Mouse (Mus musculus) CH12.LX (cell line): ENCODE data around the gene Prelid1. TPM values are rescaled to one million over a fixed set of nuclear protein-coding genes. Genes with fewer than 3 reads are reported as not detected.

Experiments
- DNase-seq: peaks from one replicate; pipeline ENCODE4 v3.0.0-alpha.2; 2013; ENCODE audit errors: extremely low read depth
- H3K27ac ChIP-seq: 2 replicates; pipeline ENCODE4 v1.5.1; 2012; ENCODE audit warnings: low read depth, mild to moderate bottlenecking, control low read depth, moderate library complexity; ENCODE audit not compliant: insufficient read depth
- H3K27me3 ChIP-seq: replicated peaks from 2 replicates; pipeline ENCODE3; 2012; ENCODE audit warnings: inconsistent platforms
- H3K36me3 ChIP-seq, 2 experiments: replicated peaks in 1 of 2; 2 replicates each; pipeline versions ENCODE3 to v1.6.1; 2012; ENCODE audit warnings: inconsistent platforms in 1 of 2, low read length in 1 of 2, mild to moderate bottlenecking in 1 of 2, mixed read lengths in 1 of 2, moderate library complexity in 1 of 2; ENCODE audit not compliant: control insufficient read depth in 1 of 2, insufficient read depth in 1 of 2
- H3K4me1 ChIP-seq, 2 experiments: 2 replicates each; pipeline ENCODE4 v1.6.1; 2012; ENCODE audit warnings: inconsistent platforms in 1 of 2, moderate library complexity in 1 of 2; ENCODE audit not compliant: insufficient read depth in 2 of 2, control insufficient read depth in 1 of 2
- H3K4me2 ChIP-seq: 2 replicates; pipeline ENCODE4 v1.6.1; 2012; ENCODE audit warnings: low read depth, mild to moderate bottlenecking, control low read depth; ENCODE audit not compliant: poor library complexity, insufficient read depth, severe bottlenecking
- H3K4me3 ChIP-seq, 3 experiments: fragments of 150-350 bp in 1 of 3; sonication (generic) in 1 of 3; replicated peaks in 1 of 3; 2 replicates each; pipeline versions ENCODE3 to v1.5.1; 2011 to 2012; ENCODE audit warnings: low read depth in 2 of 3, low read length in 2 of 3, mild to moderate bottlenecking in 2 of 3, moderate library complexity in 2 of 3, control low read depth in 1 of 3, improper control_type of control experiment in 1 of 3, inconsistent platforms in 1 of 3, mixed read lengths in 1 of 3; ENCODE audit not compliant: poor library complexity in 1 of 3
- H3K79me2 ChIP-seq: replicated peaks from 2 replicates; pipeline ENCODE4 v1.6.1; 2012; ENCODE audit warnings: mild to moderate bottlenecking, moderate library complexity; ENCODE audit not compliant: control insufficient read depth, poor library complexity, insufficient read depth, severe bottlenecking; ENCODE audit errors: extremely low read depth
- H3K9ac ChIP-seq: 2 replicates; pipeline ENCODE4 v1.6.1; 2012; ENCODE audit warnings: low read depth, mild to moderate bottlenecking, control low read depth, moderate library complexity; ENCODE audit not compliant: insufficient read depth
- H3K9me3 ChIP-seq: replicated peaks from 2 replicates; pipeline ENCODE3; 2012; ENCODE audit warnings: low read length, inconsistent platforms, mixed read lengths
- BHLHE40 ChIP-seq: IDR thresholded peaks from 2 replicates; pipeline ENCODE4 v1.6.1; 2011; ENCODE audit warnings: mild to moderate bottlenecking, low read depth, low read length, improper control_type of control experiment
- CHD1 ChIP-seq: IDR thresholded peaks from 2 replicates; pipeline ENCODE4 v1.6.1; 2012; ENCODE audit warnings: low read depth, low read length, improper control_type of control experiment, inconsistent platforms
- CTCF ChIP-seq, 2 experiments: IDR thresholded peaks in 1 of 2; conservative IDR thresholded peaks in 1 of 2; 2 replicates each; pipeline ENCODE4 v1.5.1; 2011 to 2012; ENCODE audit warnings: low read depth in 2 of 2, low read length in 2 of 2, improper control_type of control experiment in 1 of 2, inconsistent platforms in 1 of 2, mild to moderate bottlenecking in 1 of 2, moderate library complexity in 1 of 2
- E2F4 ChIP-seq: IDR thresholded peaks from 2 replicates; pipeline ENCODE4 v1.6.1; 2011; ENCODE audit warnings: low read depth, low read length, improper control_type of control experiment; ENCODE audit not compliant: insufficient replicate concordance
- ELF1 ChIP-seq: IDR thresholded peaks from 2 replicates; pipeline ENCODE4 v1.6.1; 2014; ENCODE audit warnings: low read depth, mild to moderate bottlenecking, inconsistent platforms, low read length, improper control_type of control experiment
- EP300 ChIP-seq: IDR thresholded peaks from 2 replicates; pipeline ENCODE4 v1.6.1; 2011; ENCODE audit warnings: low read length, improper control_type of control experiment
- GABPA ChIP-seq: IDR thresholded peaks from 2 replicates; pipeline ENCODE4 v1.6.1; 2012; ENCODE audit warnings: low read depth, low read length, improper control_type of control experiment, inconsistent platforms; ENCODE audit not compliant: insufficient replicate concordance
- HCFC1 ChIP-seq: IDR thresholded peaks from 2 replicates; pipeline ENCODE4 v1.6.1; 2012; ENCODE audit warnings: low read depth, mild to moderate bottlenecking, inconsistent platforms, low read length, improper control_type of control experiment
- IRF4 ChIP-seq: IDR thresholded peaks from 2 replicates; pipeline ENCODE4 v1.6.1; 2014; ENCODE audit warnings: low read depth, mild to moderate bottlenecking, inconsistent platforms, low read length, improper control_type of control experiment
- JUN ChIP-seq: IDR thresholded peaks from 2 replicates; pipeline ENCODE4 v1.6.1; 2011; ENCODE audit warnings: low read depth, mild to moderate bottlenecking, low read length, improper control_type of control experiment, moderate library complexity; ENCODE audit not compliant: insufficient read depth
- JUND ChIP-seq: conservative IDR thresholded peaks from 2 replicates; pipeline ENCODE4 v1.6.1; 2011; ENCODE audit warnings: low read depth, low read length, improper control_type of control experiment
- MAFK ChIP-seq: IDR thresholded peaks from 2 replicates; pipeline ENCODE4 v1.6.1; 2011; ENCODE audit warnings: low read length, improper control_type of control experiment; ENCODE audit not compliant: insufficient replicate concordance
- MAX ChIP-seq: IDR thresholded peaks from 2 replicates; pipeline ENCODE4 v1.6.1; 2011; ENCODE audit warnings: low read length, improper control_type of control experiment
- MEF2A ChIP-seq: IDR thresholded peaks from 2 replicates; pipeline ENCODE4 v1.6.1; 2014; ENCODE audit warnings: low read depth, mild to moderate bottlenecking, inconsistent platforms, low read length, improper control_type of control experiment, borderline replicate concordance
- MXI1 ChIP-seq: IDR thresholded peaks from 2 replicates; pipeline ENCODE4 v1.6.1; 2011; ENCODE audit warnings: mild to moderate bottlenecking, low read depth, low read length, improper control_type of control experiment
- NELFE ChIP-seq: IDR thresholded peaks from 2 replicates; pipeline ENCODE4 v1.6.1; 2011; ENCODE audit warnings: low read depth, low read length, improper control_type of control experiment
- PAX5 ChIP-seq: IDR thresholded peaks from 2 replicates; pipeline ENCODE4 v1.6.1; 2012; ENCODE audit warnings: low read length, inconsistent platforms, mixed read lengths
- POLR2A ChIP-seq: IDR thresholded peaks from 2 replicates; pipeline ENCODE4 v1.6.1; 2011; ENCODE audit warnings: low read depth, mild to moderate bottlenecking, improper control_type of control experiment, low read length
- POLR2AphosphoS2 ChIP-seq: IDR thresholded peaks from 2 replicates; pipeline ENCODE4 v1.6.1; 2011; ENCODE audit warnings: low read depth, low read length, improper control_type of control experiment
- RAD21 ChIP-seq: IDR thresholded peaks from 2 replicates; pipeline ENCODE4 v1.6.1; 2011; ENCODE audit warnings: low read depth, mild to moderate bottlenecking, low read length, improper control_type of control experiment, moderate library complexity
- RCOR1 ChIP-seq: conservative IDR thresholded peaks from 2 replicates; pipeline ENCODE4 v1.6.1; 2012; ENCODE audit warnings: low read depth, mild to moderate bottlenecking, inconsistent platforms, low read length, improper control_type of control experiment
- SIN3A ChIP-seq: IDR thresholded peaks from 2 replicates; pipeline ENCODE4 v1.6.1; 2012; ENCODE audit warnings: low read length, improper control_type of control experiment, inconsistent platforms
- TCF12 ChIP-seq: IDR thresholded peaks from 2 replicates; pipeline ENCODE4 v1.6.1; 2014; ENCODE audit warnings: low read depth, mild to moderate bottlenecking, inconsistent platforms, low read length, improper control_type of control experiment
- UBTF ChIP-seq: IDR thresholded peaks from 2 replicates; pipeline ENCODE4 v1.6.1; 2012; ENCODE audit warnings: low read depth, mild to moderate bottlenecking, inconsistent platforms, low read length, improper control_type of control experiment, moderate library complexity
- ZKSCAN1 ChIP-seq: IDR thresholded peaks from 2 replicates; pipeline ENCODE4 v1.6.1; 2012; ENCODE audit warnings: low read depth, inconsistent platforms, low read length, improper control_type of control experiment, borderline replicate concordance
- ZMIZ1 ChIP-seq: IDR thresholded peaks from 2 replicates; pipeline ENCODE4 v1.6.1; 2012; ENCODE audit warnings: low read depth, mild to moderate bottlenecking, inconsistent platforms, low read length, improper control_type of control experiment
- ZNF384 ChIP-seq: IDR thresholded peaks from 2 replicates; pipeline ENCODE4 v1.6.1; 2012; ENCODE audit warnings: low read depth, low read length, improper control_type of control experiment, inconsistent platforms
- dilution Hi-C: fragments of 300-500 bp; cut with MboI; formaldehyde crosslinking; loops from 2 replicates; pipeline ENCODE4 v1.14.3; 2020; ENCODE audit warnings: low sequenced_read_pairs; ENCODE audit not compliant: extremely low pct_unique_long_range_greater_than_20kb, extremely low pct_ligation_motif_present
- in situ Hi-C: fragments of 300-500 bp; cut with MboI; formaldehyde crosslinking; loops from 3 replicates; pipeline ENCODE4 v1.14.3; 2019; ENCODE audit warnings: low sequenced_read_pairs, low pct_ligation_motif_present, low pct_unique_long_range_greater_than_20kb, mixed read lengths
- polyA plus RNA-seq: library from polyadenylated mRNA; unstranded; fragments of >175 nt; gene quantifications from 2 replicates; pipeline ENCODE4 v1.2.1, GENCODE M21; 2012; ENCODE audit warnings: low read depth; ENCODE audit not compliant: insufficient read length
- total RNA-seq, 2 experiments: library from RNA; depleted of rRNA; stranded (reverse); fragments of 300-350 nt in 1 of 2; fragments of >200 nt in 1 of 2; gene quantifications; 2 replicates each; pipeline ENCODE4 v1.2.3; 2012 to 2014

Prelid1 gene
- total and polyA plus RNA-seq, 3 experiments = 205 to 435 (median 302) TPM

DNA sequence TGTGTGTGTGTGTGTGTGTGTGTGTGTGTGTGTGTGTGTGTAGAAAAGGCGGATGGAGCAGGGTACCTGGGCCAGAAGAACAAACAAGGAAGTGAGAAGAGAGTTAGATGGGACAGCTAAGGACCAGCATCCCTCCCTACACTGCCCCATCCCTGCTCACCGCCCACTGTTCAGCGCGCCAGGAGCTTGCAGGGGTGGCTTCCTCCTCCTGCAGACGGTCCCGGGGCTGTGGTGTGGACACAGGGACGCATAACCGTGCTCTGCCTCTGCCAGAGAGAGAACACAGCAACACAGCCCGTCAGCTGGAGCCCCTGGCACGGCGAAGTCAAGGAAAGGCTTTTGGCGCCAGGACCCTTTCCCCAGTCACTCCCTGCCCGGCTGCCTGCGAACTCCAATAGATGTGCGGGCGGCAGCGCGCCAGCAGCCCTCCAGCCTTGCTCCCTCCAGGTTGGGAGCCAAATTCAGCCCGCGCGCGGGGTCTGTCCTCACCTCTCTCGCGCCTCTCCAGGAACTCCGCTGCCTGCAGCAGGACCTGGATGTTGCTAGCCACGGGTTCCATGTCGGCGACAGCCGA lies 8.9 kb downstream of the Prelid1 start:
- DNase-seq = no peak
- dilution Hi-C loops = no loop called here
- Histone ChIP-seq H3K4me3 (peak overlapping the region; percentile 61 to 71 (median 63)), H3K4me1 (peaks cover 25 to 34% of the 10 kb centered on the region in 2 experiments), H3K36me3 (peaks cover 20 to 22% of the 10 kb centered on the region in 2 experiments), H3K9me3 (no peaks in the 10 kb centered on the region), H3K27me3 (no peaks in the 10 kb centered on the region)
- in situ Hi-C loops = no loop called here
- TF ChIP-seq EP300 (no peak), RAD21 (no peak), ELF1 (no peak), ZKSCAN1 (no peak), UBTF (no peak), HCFC1 (no peak), RCOR1 (no peak), SIN3A (no peak), JUND (no peak), MAFK (no peak), ZNF384 (no peak), ZMIZ1 (no peak), CTCF (conservative IDR thresholded peaks at IDR 0.05 in 1 of 2, IDR thresholded peaks at IDR 0.05 in 1 of 2; ENCODE audit: low read depth in 2 of 2, low read length in 2 of 2) (no peak), E2F4 (no peak), POLR2A (no peak), CHD1 (no peak), MAX (no peak), NELFE (no peak)
- TF ChIP-seq, all 38 proteins: peak for 0
- no peaks in the 10 kb centered on the region; the same call in 1 of the 2 replicates for H3K79me2 ChIP-seq
- no peak overlapping the region for H3K27ac ChIP-seq
- H3K4me2 ChIP-seq = peak overlapping the region; percentile 55
- H3K9ac ChIP-seq = peak overlapping the region; percentile 33

- DNase-seq = peak; percentile 92
- H3K4me1 ChIP-seq = peaks cover 25 to 34% of the 10 kb centered on the region in 2 experiments
- H3K27me3 ChIP-seq = no peaks in the 10 kb centered on the region
- peak within 1 kb of the TSS; percentile 65 for H3K9ac ChIP-seq
- H3K4me3 ChIP-seq = peak within 1 kb of the TSS; percentile 61 to 76 (median 63)
- peak within 1 kb of the TSS; percentile 56 for H3K4me2 ChIP-seq
- peaks cover 14 to 17% of the 10 kb centered on the region in 2 experiments for H3K36me3 ChIP-seq
- no peaks in the 10 kb centered on the region for H3K79me2 ChIP-seq
- in situ Hi-C loops = no loop called here
- dilution Hi-C loops = no loop called here
- no peaks in the 10 kb centered on the region for H3K9me3 ChIP-seq
- H3K27ac ChIP-seq = peak within 1 kb of the TSS; percentile 95
- TF ChIP-seq MEF2A (peak; percentile 64), TCF12 (peak; percentile 26), BHLHE40 (peak; percentile 81), MXI1 (peak; percentile 71), JUN (no peak), HCFC1 (peak; percentile 46), ELF1 (peak; percentile 75), E2F4 (peak; percentile 89; the same call in 1 of the 2 replicates), UBTF (peak; percentile 35; the same call in 1 of the 2 replicates), PAX5 (no peak), GABPA (no peak), IRF4 (peak; percentile 68), ZMIZ1 (peak; percentile 64; the same call in 1 of the 2 replicates), MAX (peak; percentile 82; the same call in 1 of the 2 replicates), CTCF (conservative IDR thresholded peaks at IDR 0.05 in 1 of 2, IDR thresholded peaks at IDR 0.05 in 1 of 2; ENCODE audit: low read depth in 2 of 2, low read length in 2 of 2) (no peak), RCOR1 (no peak), MAFK (no peak), NELFE (peak; percentile 66), POLR2AphosphoS2 (peak; percentile 70; the same call in 1 of the 2 replicates), EP300 (0 out of 2 replicates have a peak, but pooled peaks have one; percentile 14), SIN3A (peak; percentile 85)
Observed at GRCm38 (mm10) chr13:55329683-55330566, 9.6 kb downstream of the Prelid1 start, which contains the start of gene Mxd3. Gene Mxd3 (minus strand): TSS chr13:55329823.
